Mouse (Mus musculus) liver, embryonic 12.5 days (tissue): ENCODE results near the gene Gm5294. TPM values are rescaled to one million over a fixed set of nuclear protein-coding genes. Genes with fewer than 3 reads are reported as not detected.

Source experiments
- ATAC-seq: fragments of 200-750 bp; cut with Nextera tagmentation; 2 replicates; pipeline ENCODE4 v1.8.0; 2017; ENCODE audit warnings: moderate number of reproducible peaks, mild to moderate bottlenecking, moderate library complexity
- H3K27ac ChIP-seq: fragments of 300-500 bp; sonication (generic); 2 replicates; pipeline ENCODE4 v1.5.1; 2016; ENCODE audit warnings: mild to moderate bottlenecking
- H3K27me3 ChIP-seq: fragments of 300-500 bp; sonication (generic); replicated peaks from 2 replicates; pipeline ENCODE4 v1.6.1; 2016; ENCODE audit warnings: mild to moderate bottlenecking, moderate library complexity
- H3K36me3 ChIP-seq: fragments of 300-500 bp; sonication (generic); 2 replicates; pipeline ENCODE4 v1.6.1; 2016; ENCODE audit warnings: mild to moderate bottlenecking, moderate library complexity
- H3K4me1 ChIP-seq: fragments of 300-500 bp; sonication (generic); 2 replicates; pipeline ENCODE4 v1.6.1; 2016
- H3K4me2 ChIP-seq: fragments of 300-500 bp; sonication (generic); 2 replicates; pipeline ENCODE4 v1.6.1; 2016; ENCODE audit warnings: mild to moderate bottlenecking, moderate library complexity
- H3K4me3 ChIP-seq: fragments of 300-500 bp; sonication (generic); 2 replicates; pipeline ENCODE4 v1.5.1; 2016; ENCODE audit warnings: mild to moderate bottlenecking, moderate library complexity
- H3K9ac ChIP-seq: fragments of 300-500 bp; sonication (generic); 2 replicates; pipeline ENCODE4 v1.6.1; 2016; ENCODE audit warnings: mild to moderate bottlenecking, moderate library complexity
- H3K9me3 ChIP-seq: fragments of 300-500 bp; sonication (generic); replicated peaks from 2 replicates; pipeline ENCODE4 v1.6.1; 2016; ENCODE audit warnings: mild to moderate bottlenecking, moderate library complexity
- WGBS: fragments of 180-500 bp; shearing (Covaris S2); methylation state at CpG from one replicate; pipeline ENCODE4 v1.1.7; 2016; ENCODE audit not compliant: insufficient replicate concordance; 5-methylcytosine and 5-hydroxymethylcytosine counted together
- polyA plus RNA-seq: library from polyadenylated mRNA; unstranded; fragments of >200 nt; fragmentation: Nextera tagmentation; extraction: Ambion mirVana; gene quantifications from 2 replicates; pipeline ENCODE4 v1.2.1, GENCODE M21; 2016

The Gm5294 gene
- polyA plus RNA-seq, 1 experiment from 2014 or later = not detected

DNA sequence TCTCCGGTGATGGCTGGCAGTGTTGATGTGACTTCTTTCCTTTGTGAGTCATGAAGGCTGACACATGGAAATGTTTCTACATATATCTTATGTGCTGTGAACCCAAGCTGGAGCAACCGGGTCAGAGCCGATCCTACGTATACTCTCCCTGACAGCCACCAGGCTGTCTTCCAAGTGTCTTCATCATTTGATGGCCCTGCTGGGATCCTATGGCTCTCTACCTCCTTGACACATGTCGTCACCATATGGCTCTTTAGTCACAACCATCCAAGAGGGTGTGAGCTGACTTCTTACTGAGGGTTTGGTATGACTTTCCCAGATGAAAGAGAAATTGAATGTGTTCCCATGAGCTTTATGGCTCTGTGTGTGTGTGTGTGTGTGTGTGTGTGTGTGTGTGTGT is 15.6 kb upstream of the Gm5294 start:
- no peak for ATAC-seq

DNA sequence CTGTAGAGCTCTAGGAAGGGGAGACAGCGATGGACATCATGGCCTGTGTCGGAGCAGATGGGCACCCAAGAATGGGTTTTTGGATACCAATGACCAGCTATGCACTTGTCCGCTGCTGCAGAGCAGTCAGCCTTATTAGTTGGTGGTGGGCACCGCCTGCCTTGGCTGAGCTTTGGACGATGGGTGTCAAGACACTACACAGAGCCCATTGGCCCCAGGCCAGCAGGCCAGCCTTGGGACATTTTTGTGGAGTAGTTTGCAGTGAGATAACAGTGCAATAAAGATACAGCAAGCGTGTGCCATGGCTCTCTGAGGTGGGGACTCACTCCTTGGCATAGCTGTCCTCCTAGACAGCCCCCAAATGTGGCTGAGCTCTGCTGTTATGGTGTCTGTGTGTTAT is 10.1 kb upstream of the Gm5294 start:
- 70% methylated on average over 6 of the region's 6 CpGs for WGBS

More for the DNA sequence above, 15.6 kb upstream of the Gm5294 start:
- Histone ChIP-seq H3K27ac (no peak overlapping the region), H3K36me3 (peaks cover 9% of the 10 kb centered on the region; the same call in 1 of the 2 replicates), H3K9me3 (no peaks in the 10 kb centered on the region), H3K4me3 (no peak overlapping the region), H3K27me3 (no peaks in the 10 kb centered on the region), H3K4me1 (no peaks in the 10 kb centered on the region), H3K9ac (no peak overlapping the region), H3K4me2 (no peak overlapping the region)
- 83% methylated on average over 5 of the region's 5 CpGs for WGBS

DNA sequence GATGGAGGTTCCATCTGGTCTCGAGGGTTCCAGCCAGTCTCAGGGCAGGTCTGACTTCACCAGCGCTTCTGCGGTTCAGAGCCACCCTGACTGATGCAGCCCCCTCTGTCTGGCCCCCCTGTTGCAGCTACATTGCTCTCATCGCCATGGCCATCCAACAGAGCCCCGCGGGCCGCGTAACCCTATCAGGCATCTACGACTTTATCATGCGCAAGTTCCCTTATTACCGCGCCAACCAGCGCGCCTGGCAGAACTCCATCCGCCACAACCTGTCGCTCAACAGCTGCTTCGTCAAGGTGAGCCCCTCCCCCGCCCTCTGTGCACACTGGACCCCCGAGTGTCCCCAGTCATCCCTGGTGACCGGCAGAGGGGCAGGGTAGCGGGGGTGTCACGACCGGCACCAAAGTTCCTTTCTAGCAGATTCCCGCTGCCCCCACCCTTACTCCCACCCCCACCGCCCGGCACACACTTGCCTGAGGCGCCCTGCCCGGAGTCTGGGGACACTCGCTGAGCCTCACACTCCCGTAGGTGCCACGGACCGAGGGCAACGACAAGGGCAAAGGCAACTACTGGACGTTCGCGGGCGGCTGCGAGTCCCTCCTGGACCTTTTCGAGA is 945 bp downstream of the Gm5294 start:
- no peak overlapping the region for H3K9ac ChIP-seq
- H3K4me1 ChIP-seq = no peaks in the 10 kb centered on the region
- 2% methylated on average over 39 of the region's 39 CpGs for WGBS
- H3K4me2 ChIP-seq = peak overlapping the region; percentile 41
- H3K36me3 ChIP-seq = no peaks in the 10 kb centered on the region
- ATAC-seq = no peak
- no peaks in the 10 kb centered on the region for H3K9me3 ChIP-seq
- H3K4me3 ChIP-seq = peak overlapping the region; percentile 16
- no peak overlapping the region for H3K27ac ChIP-seq
- H3K27me3 ChIP-seq = peaks cover 66% of the 10 kb centered on the region

More for the DNA sequence above, 10.1 kb upstream of the Gm5294 start:
- H3K27ac ChIP-seq = no peak overlapping the region
- no peak for ATAC-seq
- no peak overlapping the region for H3K4me2 ChIP-seq
- H3K4me1 ChIP-seq = no peaks in the 10 kb centered on the region
- H3K9me3 ChIP-seq = no peaks in the 10 kb centered on the region
- no peak overlapping the region for H3K4me3 ChIP-seq
- peaks cover 11% of the 10 kb centered on the region; the same call in 1 of the 2 replicates for H3K36me3 ChIP-seq
- H3K27me3 ChIP-seq = no peaks in the 10 kb centered on the region
- H3K9ac ChIP-seq = no peak overlapping the region

DNA sequence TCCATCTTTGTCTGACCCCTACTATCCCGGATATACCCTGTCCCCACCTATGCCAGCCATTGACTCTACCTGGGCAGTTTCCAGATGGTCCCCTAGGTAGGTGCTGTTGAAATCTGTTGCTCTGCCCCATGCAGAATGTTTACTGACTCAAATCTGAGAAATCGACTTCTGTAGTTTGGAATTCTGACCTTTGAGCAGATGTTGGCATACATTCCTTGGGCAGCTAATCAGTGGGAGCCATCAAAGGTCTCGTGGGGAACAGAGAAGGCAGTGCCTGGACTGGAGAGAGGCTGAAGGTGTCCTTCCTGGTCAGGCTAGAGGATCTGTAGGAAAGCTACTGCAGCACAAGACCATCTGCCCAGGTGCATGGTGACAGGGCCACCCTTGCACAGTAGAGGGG is 5.2 kb downstream of the Gm5294 start:
- Histone ChIP-seq H3K9me3 (no peaks in the 10 kb centered on the region), H3K4me2 (no peak overlapping the region), H3K4me3 (no peak overlapping the region), H3K9ac (no peak overlapping the region), H3K4me1 (no peaks in the 10 kb centered on the region), H3K27ac (no peak overlapping the region), H3K27me3 (peaks cover 46% of the 10 kb centered on the region), H3K36me3 (no peaks in the 10 kb centered on the region)
- 36% methylated on average over 3 of the region's 3 CpGs for WGBS
- ATAC-seq = no peak

DNA sequence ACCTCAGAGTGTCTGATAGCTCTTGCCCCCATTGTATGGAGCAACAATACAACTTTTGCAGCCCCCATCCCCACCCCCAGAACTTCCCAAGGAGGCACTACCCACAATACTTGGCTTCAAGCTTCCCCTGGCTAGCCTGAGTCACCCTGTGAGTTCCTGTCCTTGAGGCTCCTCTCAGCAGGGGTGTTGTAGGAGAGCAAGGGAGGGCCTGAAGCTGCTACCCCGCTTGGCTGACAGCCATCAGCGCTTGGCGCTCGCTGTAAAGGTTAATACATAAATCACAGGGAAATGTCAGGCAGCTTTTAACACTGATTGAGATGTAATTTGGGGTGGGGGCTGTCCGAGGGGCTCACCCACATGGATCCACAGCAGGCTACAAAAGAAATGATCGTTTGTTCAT is 13.5 kb downstream of the Gm5294 start:
- Histone ChIP-seq H3K9me3 (no peaks in the 10 kb centered on the region), H3K4me1 (no peaks in the 10 kb centered on the region), H3K4me2 (no peak overlapping the region), H3K27ac (no peak overlapping the region), H3K36me3 (no peaks in the 10 kb centered on the region), H3K9ac (no peak overlapping the region), H3K27me3 (no peaks in the 10 kb centered on the region), H3K4me3 (no peak overlapping the region)
- no peak for ATAC-seq
- WGBS = 43% methylated on average over 6 of the region's 6 CpGs

DNA sequence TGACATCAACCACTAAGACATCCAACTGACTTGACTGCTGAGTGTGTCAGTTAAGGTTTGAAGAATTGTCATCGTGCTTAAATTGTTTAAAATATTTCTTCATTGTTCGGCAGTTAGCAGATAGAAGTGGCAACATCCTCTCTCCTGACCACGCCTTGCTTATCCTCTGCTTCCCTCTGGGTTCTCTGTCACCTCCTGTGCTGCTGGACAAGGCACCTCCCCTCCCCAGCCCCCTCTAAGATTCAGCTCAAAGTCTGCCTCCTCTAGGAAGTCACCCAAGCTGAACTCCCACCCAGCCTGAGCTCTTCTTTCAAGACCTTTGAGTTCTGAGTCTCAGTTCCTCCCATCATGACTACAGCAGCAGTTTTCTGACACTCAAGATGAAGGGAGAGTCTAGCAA is 15.0 kb downstream of the Gm5294 start:
- H3K27me3 ChIP-seq = no peaks in the 10 kb centered on the region
- no peak overlapping the region for H3K4me2 ChIP-seq
- no peak for ATAC-seq
- no peak overlapping the region for H3K4me3 ChIP-seq
- H3K27ac ChIP-seq = no peak overlapping the region
- no peak overlapping the region for H3K9ac ChIP-seq
- no peaks in the 10 kb centered on the region for H3K36me3 ChIP-seq
- 37% methylated on average over 3 of the region's 3 CpGs for WGBS
- no peaks in the 10 kb centered on the region for H3K9me3 ChIP-seq
- no peaks in the 10 kb centered on the region for H3K4me1 ChIP-seq

DNA sequence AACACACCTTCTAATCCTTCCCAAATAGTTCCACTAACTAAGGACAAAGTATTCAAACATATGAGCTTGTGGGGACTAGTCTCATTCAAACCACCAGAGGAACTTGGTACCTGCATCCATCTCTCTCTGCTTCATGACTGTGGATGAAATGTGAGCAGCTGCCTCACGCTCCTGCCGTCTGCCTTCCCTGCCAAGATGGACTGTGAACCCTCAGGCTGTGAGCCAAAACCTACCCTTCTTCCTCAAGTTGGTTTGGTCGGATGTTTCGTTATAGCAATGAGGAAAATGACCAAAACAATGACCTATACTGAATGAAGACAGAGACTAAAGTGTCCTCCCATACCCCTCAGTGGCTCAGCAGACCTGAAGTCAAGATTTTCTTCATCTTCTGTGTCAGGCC is 21.1 kb downstream of the Gm5294 start:
- Histone ChIP-seq H3K9ac (no peak overlapping the region), H3K4me3 (no peak overlapping the region), H3K4me2 (no peak overlapping the region), H3K9me3 (no peaks in the 10 kb centered on the region), H3K27me3 (no peaks in the 10 kb centered on the region), H3K4me1 (no peaks in the 10 kb centered on the region), H3K36me3 (no peaks in the 10 kb centered on the region), H3K27ac (no peak overlapping the region)
- WGBS = 71% methylated on average over 4 of the region's 4 CpGs
- ATAC-seq = no peak

DNA sequence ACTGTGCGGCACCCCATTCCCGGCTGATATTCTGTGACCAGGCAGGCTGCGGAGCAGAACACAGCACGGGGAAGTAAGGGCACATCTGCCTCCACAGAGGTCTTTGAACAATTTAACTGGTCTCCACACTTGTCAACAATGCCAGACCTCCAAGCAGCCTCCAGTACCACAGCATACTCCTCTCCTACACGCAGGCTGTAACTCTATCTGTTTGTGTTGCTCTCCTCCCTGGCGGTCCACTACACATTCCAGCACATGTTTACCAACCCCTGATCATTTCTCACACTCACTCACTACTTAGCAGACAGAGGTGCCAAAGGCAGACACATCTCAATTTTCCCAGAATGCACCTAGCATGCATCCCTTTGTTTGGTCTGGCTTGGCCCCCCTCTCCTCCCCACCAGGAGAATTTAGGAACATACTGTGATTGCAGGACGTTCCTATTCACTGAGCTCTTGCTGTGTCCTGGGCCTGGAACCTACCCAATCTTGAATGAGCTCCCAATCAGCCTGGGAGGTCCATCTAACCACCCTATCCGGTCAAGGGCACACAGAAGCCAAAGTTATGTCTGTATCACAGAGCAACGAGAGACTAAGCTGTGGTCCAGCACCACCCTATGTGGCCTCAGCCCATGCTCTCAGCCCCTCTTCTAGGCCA is 23.4 kb downstream of the Gm5294 start:
- Histone ChIP-seq H3K9me3 (no peaks in the 10 kb centered on the region), H3K27me3 (peaks cover 10% of the 10 kb centered on the region; the same call in 1 of the 2 replicates), H3K4me2 (no peak overlapping the region), H3K27ac (no peak overlapping the region), H3K9ac (no peak overlapping the region), H3K36me3 (no peaks in the 10 kb centered on the region), H3K4me3 (no peak overlapping the region), H3K4me1 (no peaks in the 10 kb centered on the region)
- 59% methylated on average over 9 of the region's 9 CpGs for WGBS
- ATAC-seq = no peak

DNA sequence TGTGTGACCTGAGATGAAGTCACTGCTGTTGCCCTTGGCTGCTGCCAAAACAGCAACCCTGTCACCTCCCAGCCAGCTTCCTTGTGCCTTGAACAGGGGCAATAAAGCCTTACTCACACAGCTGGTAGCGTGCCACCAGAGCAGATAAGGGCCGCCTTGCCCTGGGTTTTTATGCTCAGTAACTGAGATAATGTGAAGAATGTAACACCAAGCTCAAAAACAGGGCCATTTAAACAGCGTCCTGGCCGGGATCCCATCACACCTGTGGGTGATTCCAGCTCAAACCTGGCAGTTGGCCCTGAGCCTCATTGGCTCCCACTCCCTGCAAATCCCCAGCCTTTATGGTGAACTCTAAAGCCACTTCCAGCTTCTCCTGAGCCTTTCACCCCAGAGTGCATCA is 26.6 kb downstream of the Gm5294 start:
- H3K36me3 ChIP-seq = no peaks in the 10 kb centered on the region
- H3K4me3 ChIP-seq = no peak overlapping the region
- no peak overlapping the region for H3K9ac ChIP-seq
- H3K4me1 ChIP-seq = no peaks in the 10 kb centered on the region
- WGBS = 47% methylated on average over 4 of the region's 4 CpGs
- H3K27me3 ChIP-seq = peaks cover 10% of the 10 kb centered on the region; the same call in 1 of the 2 replicates
- no peak for ATAC-seq
- H3K4me2 ChIP-seq = no peak overlapping the region
- H3K27ac ChIP-seq = no peak overlapping the region
- no peaks in the 10 kb centered on the region for H3K9me3 ChIP-seq

DNA sequence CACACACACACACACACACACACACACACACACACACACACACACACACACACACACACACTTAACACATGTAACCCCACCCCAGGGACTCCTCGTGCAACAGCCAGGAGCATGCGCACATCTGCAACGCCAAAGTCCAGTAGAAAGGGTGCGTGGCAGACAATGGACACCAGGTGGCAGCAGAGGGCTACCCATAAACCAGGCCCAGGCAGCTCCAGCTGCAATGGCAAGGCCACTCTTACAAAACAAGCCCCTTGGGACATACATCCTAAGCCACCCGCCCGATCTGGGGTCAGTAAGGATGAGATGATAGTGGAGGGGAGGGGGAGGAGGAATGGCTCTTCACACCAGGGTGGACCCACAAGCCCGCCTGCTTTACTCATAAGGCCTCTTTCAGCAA is 28.2 kb downstream of the Gm5294 start:
- WGBS = 5% methylated on average over 7 of the region's 7 CpGs
- Histone ChIP-seq H3K4me3 (no peak overlapping the region), H3K4me2 (no peak overlapping the region), H3K27me3 (peaks cover 10% of the 10 kb centered on the region; the same call in 1 of the 2 replicates), H3K9me3 (no peaks in the 10 kb centered on the region), H3K4me1 (no peaks in the 10 kb centered on the region), H3K36me3 (no peaks in the 10 kb centered on the region), H3K27ac (no peak overlapping the region), H3K9ac (no peak overlapping the region)
- ATAC-seq = peak; percentile 46; the same call in 1 of the 2 replicates

DNA sequence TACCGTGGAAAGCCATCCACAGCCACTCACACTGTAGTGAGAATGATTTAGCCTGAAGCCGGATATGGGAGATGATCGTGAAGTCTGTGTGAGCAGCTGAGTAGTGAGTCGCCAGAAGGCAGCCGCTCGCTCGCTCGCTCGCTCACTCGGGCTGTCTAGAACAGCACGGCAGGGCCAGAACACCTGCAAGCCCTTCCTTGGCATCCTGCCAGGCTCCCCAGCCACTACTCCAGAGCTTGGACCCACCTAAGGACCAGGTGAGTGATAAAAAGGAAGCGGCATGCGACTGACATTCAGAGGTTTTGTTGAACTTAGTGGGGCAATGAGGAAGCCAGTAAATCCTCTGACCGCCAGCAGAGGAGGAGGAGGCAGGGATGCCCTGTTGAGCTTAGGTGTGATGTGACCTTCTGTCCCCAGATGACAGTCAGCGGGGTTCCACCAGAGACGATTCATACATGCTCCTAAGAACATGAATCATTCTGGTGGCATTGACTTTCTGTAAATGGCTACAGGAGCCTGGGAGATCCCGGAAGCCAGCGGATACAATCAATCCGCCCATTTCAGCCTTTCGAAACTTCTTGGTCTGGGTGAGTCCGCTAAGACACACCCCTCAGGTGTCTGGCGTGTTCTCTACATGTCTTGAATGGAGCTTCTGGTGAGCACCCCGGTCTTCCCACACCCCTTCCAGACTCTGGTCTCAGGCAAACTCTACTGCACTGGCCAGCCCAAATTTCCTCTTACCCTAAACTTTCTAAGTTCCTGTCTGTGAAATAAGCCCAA is 30.0 kb downstream of the Gm5294 start:
- Histone ChIP-seq H3K4me3 (no peak overlapping the region), H3K27ac (no peak overlapping the region)
- ATAC-seq = no peak

DNA sequence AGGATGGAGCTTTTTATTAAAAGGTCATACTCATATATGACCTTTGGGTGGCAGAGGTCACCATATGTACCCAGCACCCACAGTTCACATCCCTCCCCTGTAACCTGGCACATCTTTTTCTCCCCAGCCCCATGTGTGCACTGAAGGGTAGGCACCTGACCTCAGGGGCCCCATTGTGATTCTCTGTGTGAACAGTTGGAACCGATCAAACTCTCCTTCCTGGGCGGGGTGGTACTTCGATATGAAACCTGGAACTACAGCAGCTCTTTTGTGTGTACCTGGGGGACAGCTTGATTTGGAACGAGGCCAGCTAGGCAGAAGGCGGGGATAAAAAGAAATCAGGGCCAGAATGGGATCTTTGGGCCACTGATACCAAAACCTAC is 30.6 kb downstream of the Gm5294 start:
- Histone ChIP-seq H3K27ac (no peak overlapping the region), H3K9me3 (no peaks in the 10 kb centered on the region), H3K36me3 (no peaks in the 10 kb centered on the region), H3K27me3 (peaks cover 10% of the 10 kb centered on the region; the same call in 1 of the 2 replicates), H3K4me2 (no peak overlapping the region), H3K9ac (no peak overlapping the region), H3K4me3 (no peak overlapping the region), H3K4me1 (no peaks in the 10 kb centered on the region)
- 68% methylated on average over 5 of the region's 5 CpGs for WGBS
- no peak for ATAC-seq

More for the DNA sequence above, 30.0 kb downstream of the Gm5294 start:
- Histone ChIP-seq H3K9ac (no peak overlapping the region), H3K9me3 (no peaks in the 10 kb centered on the region), H3K27me3 (peaks cover 10% of the 10 kb centered on the region; the same call in 1 of the 2 replicates), H3K36me3 (no peaks in the 10 kb centered on the region), H3K4me1 (no peaks in the 10 kb centered on the region), H3K4me2 (no peak overlapping the region)
- 73% methylated on average over 23 of the region's 23 CpGs for WGBS
